Mouse (Mus musculus) heart, postnatal 0 days (tissue): ENCODE measurements around the gene Dnajb8. TPM values are rescaled to one million over a fixed set of nuclear protein-coding genes. Genes with fewer than 3 reads are reported as not detected.

ENCODE experiments used
- ATAC-seq: fragments of 200-750 bp; cut with Nextera tagmentation; 2 replicates; pipeline ENCODE4 v1.8.0; 2017; ENCODE audit warnings: low read depth, moderate number of reproducible peaks, moderate library complexity; ENCODE audit not compliant: insufficient read depth
- DNase-seq: peaks from one replicate; pipeline ENCODE4 v3.0.0-alpha.2; 2016; ENCODE audit warnings: low spot score
- H3K27ac ChIP-seq: fragments of 300-500 bp; sonication (generic); 2 replicates; pipeline ENCODE4 v1.5.1; 2014; ENCODE audit warnings: low read depth, mild to moderate bottlenecking
- H3K27me3 ChIP-seq: fragments of 300-500 bp; sonication (generic); 2 replicates; pipeline ENCODE4 v1.6.1; 2014; ENCODE audit warnings: low read length, mixed read lengths; ENCODE audit not compliant: control insufficient read depth, insufficient read depth
- H3K36me3 ChIP-seq: fragments of 300-500 bp; sonication (generic); replicated peaks from 2 replicates; pipeline ENCODE4 v1.6.1; 2014; ENCODE audit warnings: low read length, mixed read lengths; ENCODE audit not compliant: control insufficient read depth, insufficient read depth
- H3K4me1 ChIP-seq: fragments of 300-500 bp; sonication (generic); 2 replicates; pipeline ENCODE4 v1.6.1; 2014; ENCODE audit warnings: antibody characterized with exemption; ENCODE audit not compliant: control insufficient read depth, insufficient read depth
- H3K4me2 ChIP-seq: fragments of 300-500 bp; sonication (generic); 2 replicates; pipeline ENCODE4 v1.6.1; 2014; ENCODE audit warnings: low read depth, mild to moderate bottlenecking, low read length, moderate library complexity
- H3K4me3 ChIP-seq: fragments of 300-500 bp; sonication (generic); 2 replicates; pipeline ENCODE4 v1.5.1; 2014; ENCODE audit warnings: low read depth, low read length
- H3K9ac ChIP-seq: fragments of 300-500 bp; sonication (generic); replicated peaks from 2 replicates; pipeline ENCODE4 v1.6.1; 2014; ENCODE audit warnings: low read depth, low read length, mixed read lengths
- H3K9me3 ChIP-seq: fragments of 300-500 bp; sonication (generic); replicated peaks from 2 replicates; pipeline ENCODE4 v1.6.1; 2016; ENCODE audit warnings: low read length; ENCODE audit not compliant: control insufficient read depth
- CTCF ChIP-seq: IDR thresholded peaks from 2 replicates; pipeline ENCODE4 v1.5.1; 2016; ENCODE audit warnings: antibody characterized with exemption, control low read depth, low read depth
- EP300 ChIP-seq: IDR thresholded peaks from 2 replicates; pipeline ENCODE4 v1.6.1; 2016; ENCODE audit warnings: antibody characterized with exemption, low read depth
- WGBS: fragments of 180-500 bp; shearing (Covaris S2); extraction: QIAGEN DNeasy Blood & Tissue Kit; methylation state at CpG from one replicate; pipeline ENCODE4 v1.1.7; 2014; 5-methylcytosine and 5-hydroxymethylcytosine counted together
- polyA plus RNA-seq: library from polyadenylated mRNA; unstranded; fragments of >200 nt; fragmentation: Nextera tagmentation; extraction: Ambion mirVana; gene quantifications from 2 replicates; pipeline ENCODE4 v1.2.1, GENCODE M21; 2015
- total RNA-seq: library from RNA; depleted of rRNA; stranded (reverse); fragments of >200 nt; gene quantifications from 2 replicates; pipeline ENCODE4 v1.2.3, GENCODE M21; 2014; ENCODE audit warnings: low replicate concordance

The Dnajb8 gene
- total and polyA plus RNA-seq, 2 experiments from 2014 or later = not detected

GRCm38 (mm10) chr6:88197313-88198069, 24.6 kb upstream of the Dnajb8 start:
- Histone ChIP-seq H3K36me3 (no peaks in the 10 kb centered on the region), H3K9ac (peak overlapping the region; percentile 46; the same call in 1 of the 2 replicates), H3K27me3 (peaks cover 100% of the 10 kb centered on the region), H3K4me3 (peak overlapping the region; percentile 53), H3K9me3 (no peaks in the 10 kb centered on the region), H3K4me1 (peaks cover 6% of the 10 kb centered on the region; the same call in 1 of the 2 replicates), H3K4me2 (peak overlapping the region; percentile 64), H3K27ac (peak overlapping the region; percentile 65)
- ATAC-seq (no peak), DNase-seq (no peak)
- TF ChIP-seq CTCF (no peak), EP300 (no peak)
- WGBS = 1% methylated on average over 39 of the region's 39 CpGs

- no peaks in the 10 kb centered on the region for H3K9me3 ChIP-seq
- peak overlapping the region; percentile 64 for H3K4me2 ChIP-seq
- peak; percentile 77 for ATAC-seq
- TF ChIP-seq CTCF (no peak), EP300 (no peak)
- 1% methylated on average over 53 of the region's 62 CpGs for WGBS
- peak; percentile 72 for DNase-seq
- peak overlapping the region; percentile 59 for H3K9ac ChIP-seq
- H3K4me1 ChIP-seq = peaks cover 6% of the 10 kb centered on the region; the same call in 1 of the 2 replicates
- H3K27ac ChIP-seq = peak overlapping the region; percentile 65
- H3K4me3 ChIP-seq = peak overlapping the region; percentile 53
- H3K36me3 ChIP-seq = no peaks in the 10 kb centered on the region
- peaks cover 99% of the 10 kb centered on the region for H3K27me3 ChIP-seq
These were observed 23.8 kb upstream of the Dnajb8 start for GRCm38 (mm10) chr6:88198070-88198940.

GRCm38 (mm10) chr6:88199001-88199717, 22.9 kb upstream of the Dnajb8 start:
- DNase-seq = no peak
- ATAC-seq = no peak
- 0 out of 2 replicates have a peak, but pooled peaks cover under 1% of the 10 kb centered on the region for H3K4me1 ChIP-seq
- peak overlapping the region; percentile 53 for H3K4me3 ChIP-seq
- H3K27me3 ChIP-seq = peaks cover 99% of the 10 kb centered on the region
- TF ChIP-seq EP300 (no peak), CTCF (no peak)
- peak overlapping the region; percentile 59 for H3K9ac ChIP-seq
- peak overlapping the region; percentile 64 for H3K4me2 ChIP-seq
- 1% methylated on average over 39 of the region's 39 CpGs for WGBS
- H3K27ac ChIP-seq = peak overlapping the region; percentile 33
- H3K9me3 ChIP-seq = no peaks in the 10 kb centered on the region
- H3K36me3 ChIP-seq = no peaks in the 10 kb centered on the region

GRCm38 (mm10) chr6:88199718-88200692, 22.1 kb upstream of the Dnajb8 start:
- H3K4me3 ChIP-seq = peak overlapping the region; percentile 53
- peak overlapping the region; percentile 64 for H3K4me2 ChIP-seq
- ATAC-seq = no peak
- H3K36me3 ChIP-seq = no peaks in the 10 kb centered on the region
- no peaks in the 10 kb centered on the region for H3K9me3 ChIP-seq
- H3K9ac ChIP-seq = peak overlapping the region; percentile 59
- no peaks in the 10 kb centered on the region for H3K4me1 ChIP-seq
- peaks cover 99% of the 10 kb centered on the region for H3K27me3 ChIP-seq
- 13% methylated on average over 49 of the region's 50 CpGs for WGBS
- peak overlapping the region; percentile 31; the same call in 1 of the 2 replicates for H3K27ac ChIP-seq
- DNase-seq = no peak
- TF ChIP-seq EP300 = no peak
- TF ChIP-seq CTCF = no peak
